ENCODE assay signal across 30 mouse cellular contexts in the genomic region with DNA sequence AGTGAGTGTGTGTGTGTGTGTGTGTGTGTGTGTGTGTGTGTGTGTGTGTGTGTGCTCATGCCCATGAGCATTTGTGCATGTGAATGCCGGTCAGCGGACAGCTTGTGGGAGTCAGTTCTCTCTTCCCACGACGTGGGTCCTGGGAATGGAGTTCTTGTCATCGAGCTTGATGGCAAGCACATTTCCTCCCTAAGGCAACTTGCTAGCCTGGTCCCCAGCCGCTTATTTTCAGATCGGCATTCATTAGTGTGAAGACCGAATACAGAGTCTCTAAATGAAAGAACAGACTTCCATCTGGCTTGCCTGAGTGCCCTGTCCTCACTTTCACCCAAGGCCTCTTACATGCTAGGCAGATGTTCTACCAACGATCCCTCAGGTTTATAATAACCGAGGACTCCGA. TPM values are rescaled to one million over a fixed set of nuclear protein-coding genes. Genes with fewer than 3 reads are reported as not detected.
DNase-seq lines count a peak whose midpoint lies in the region; ATAC-seq lines count a peak whose summit lies in the region.
"Had no signal": no experiment of that assay in that cellular context is flagged by ENCODE, and none has a peak within 500 bp of the region (broad histone marks: within the 10 kb centered on the region; RNA-seq: fewer than 3 reads in every experiment).

No protein-coding gene starts in this region.

- no peak for ATAC-seq in heart, embryonic 11.5 days (replicated peaks; ENCODE audit: insufficient number of reproducible peaks, low FRiP score, low TSS enrichment)
- ATAC-seq: CD4-positive, CD25-positive, alpha-beta regulatory T cell, adult 4 months; forebrain, embryonic 13.5 days; forebrain, postnatal 0 days; intestine, postnatal 0 days had no signal

- intact Hi-C loops in heart, postnatal 25 days (cut with DNase I) = no loop called here

- H3K9ac ChIP-seq in heart, embryonic 11.5 days (ENCODE audit: low read depth, low read length) = no peak overlapping the region
- H3K9ac ChIP-seq: embryonic facial prominence, embryonic 13.5 days; forebrain, embryonic 13.5 days; forebrain, postnatal 0 days; hindbrain, embryonic 12.5 days; hindbrain, embryonic 15.5 days had no signal

- H3K36me3 ChIP-seq in heart, embryonic 11.5 days (ENCODE audit: control insufficient read depth, insufficient read depth, low read length) = no peaks in the 10 kb centered on the region
- H3K36me3 ChIP-seq: embryonic facial prominence, embryonic 10.5 days; embryonic facial prominence, embryonic 13.5 days; hindbrain, embryonic 12.5 days; hindbrain, embryonic 15.5 days had no signal

- no peak overlapping the region for H3K27ac ChIP-seq in heart, embryonic 11.5 days (ENCODE audit: low read depth, low read length)
- H3K27ac ChIP-seq: embryonic facial prominence, embryonic 10.5 days; embryonic facial prominence, embryonic 13.5 days; forebrain, embryonic 13.5 days; hindbrain, embryonic 12.5 days; hindbrain, embryonic 15.5 days had no signal

- no peak overlapping the region for H3K4me3 ChIP-seq in heart, embryonic 11.5 days (ENCODE audit: low read depth, low read length)
- H3K4me3 ChIP-seq: embryonic facial prominence, embryonic 10.5 days; embryonic facial prominence, embryonic 13.5 days; erythroblast, embryonic 14.5 days; forebrain, embryonic 13.5 days; hindbrain, embryonic 12.5 days; hindbrain, embryonic 15.5 days had no signal

- H3K4me2 ChIP-seq in heart, embryonic 11.5 days = no peak overlapping the region
- H3K4me2 ChIP-seq: embryonic facial prominence, embryonic 13.5 days; forebrain, embryonic 13.5 days; hindbrain, embryonic 12.5 days; hindbrain, embryonic 15.5 days had no signal

- H3K27me3 ChIP-seq in heart, embryonic 11.5 days (ENCODE audit: control insufficient read depth, insufficient read depth, low read length) = no peaks in the 10 kb centered on the region
- H3K27me3 ChIP-seq: embryonic facial prominence, embryonic 13.5 days; forebrain, embryonic 13.5 days; hindbrain, embryonic 12.5 days; hindbrain, embryonic 15.5 days had no signal

- H3K4me1 ChIP-seq in heart, embryonic 11.5 days (ENCODE audit: control insufficient read depth, insufficient read depth, low read length) = peaks cover 14% of the 10 kb centered on the region
- H3K4me1 ChIP-seq: hindbrain, embryonic 12.5 days had no signal

- no peaks in the 10 kb centered on the region for H3K9me3 ChIP-seq in heart, embryonic 11.5 days (replicated peaks; ENCODE audit: control insufficient read depth, low read length)
- H3K9me3 ChIP-seq: embryonic facial prominence, embryonic 10.5 days; embryonic facial prominence, embryonic 13.5 days; forebrain, embryonic 13.5 days; hindbrain, embryonic 12.5 days; hindbrain, embryonic 15.5 days had no signal

- WGBS in heart, embryonic 11.5 days (ENCODE audit: insufficient replicate concordance) = 71% methylated on average over 11 of the region's 11 CpGs

- DNase-seq in heart, adult 18-20 months = peak; percentile 34 to 49
- DNase-seq in heart, postnatal 25 days (ENCODE audit: low spot score) = no peak
- peak; percentile 39 for DNase-seq in heart, postnatal 4 days
- peak; percentile 6 for DNase-seq in retina, embryonic 14.5 days (ENCODE audit: low spot score)
- DNase-seq in cerebellum, adult 8-10 months = no peak
- DNase-seq: adrenal gland, adult 2 months; adrenal gland, postnatal 14 days; cerebellum, adult 18-20 months; cerebellum, adult 9-11 months; cerebellum, postnatal 25 days; forebrain, postnatal 0 days; gastrocnemius, postnatal 10 days; gastrocnemius, postnatal 36 days; kidney, adult 2 months had no signal

RNA-seq across cellular contexts. Expression of gene Adgrf1, which starts 17.3 kb away (rescaled TPM):
- total RNA-seq in heart, adult 18-20 months (2021) = not detected
- not detected for total RNA-seq in heart, postnatal 25 days (2021)
- not detected for total RNA-seq in heart, postnatal 4 days (2021)
- not detected in 2 replicates for polyA plus RNA-seq in heart, embryonic 11.5 days (2014; fragmentation: Nextera tagmentation; extraction: Ambion mirVana)
- total RNA-seq: adrenal gland, adult 2 months; common myeloid progenitor, adult 5-6 weeks; forebrain, postnatal 0 days; gastrocnemius, postnatal 10 days; gastrocnemius, postnatal 36 days; granulocyte monocyte progenitor cell, adult 5-6 weeks; hematopoietic stem cell, adult 5-6 weeks; MEL had no signal
- polyA plus RNA-seq: adrenal gland, adult 2 months; C2C12; CD4-positive, CD25-positive, alpha-beta regulatory T cell, adult 4 months; embryonic facial prominence, embryonic 10.5 days; embryonic facial prominence, embryonic 13.5 days; erythroblast, embryonic 14.5 days; forebrain, embryonic 13.5 days; forebrain, postnatal 0 days; heart, embryonic 14.5 days; heart, postnatal 0 days; hindbrain, embryonic 12.5 days; hindbrain, embryonic 15.5 days had no signal

Comparison
In these comparisons a context has a peak if more than half of its experiments do, and no peak if none do; other contexts are left out.
1. DNase-seq: peak in heart, adult 18-20 months (2 of 2), heart, postnatal 4 days (single experiment) and retina, embryonic 14.5 days (single experiment); none in heart, postnatal 25 days (single experiment) and cerebellum, adult 8-10 months (single experiment).